8 mouse cellular contexts compared by ENCODE assay signal in genomic region chr6:28980219-28980618, GRCm38 (mm10).
DNase-seq lines count a peak whose midpoint lies in the region; ATAC-seq lines count a peak whose summit lies in the region.

No protein-coding gene starts in this region.

- no peak overlapping the region for H3K27ac ChIP-seq in heart, embryonic 13.5 days (replicated peaks)
- H3K27ac ChIP-seq in hindbrain, embryonic 10.5 days = peak overlapping the region; percentile 79

- H3K4me3 ChIP-seq in heart, embryonic 13.5 days = peak overlapping the region; percentile 61
- peak overlapping the region; percentile 67 for H3K4me3 ChIP-seq in hindbrain, embryonic 10.5 days

- no peak for ATAC-seq in heart, embryonic 13.5 days (ENCODE audit: extremely low read depth, insufficient number of reproducible peaks, low FRiP score, low TSS enrichment)

- H3K4me1 ChIP-seq in heart, embryonic 13.5 days = peaks cover 14% of the 10 kb centered on the region
- H3K4me1 ChIP-seq in hindbrain, embryonic 10.5 days (replicated peaks) = peaks cover 24% of the 10 kb centered on the region

- DNase-seq in heart, adult 18-20 months = no peak
- peak; percentile 59 for DNase-seq in cerebellum, adult 11 months
- peak; percentile 25 for DNase-seq in hindbrain, embryonic 10.5 days (ENCODE audit: low spot score)
- DNase-seq in mesoderm, embryonic 11.5 days (ENCODE audit: low read depth, low spot score) = peak; percentile 34
- DNase-seq in frontal cortex, postnatal 36 days (ENCODE audit: low spot score in 2 of 2) = no peak
- no peak for DNase-seq in urinary bladder, adult 18-20 months (ENCODE audit: low spot score in 2 of 2)
- DNase-seq in gastrocnemius, adult 18-20 months (ENCODE audit: low spot score) = no peak

- H3K9ac ChIP-seq in heart, embryonic 13.5 days = peak overlapping the region; percentile 77

- 1% methylated on average over 14 of the region's 14 CpGs for WGBS in heart, embryonic 13.5 days
- WGBS in hindbrain, embryonic 10.5 days = 2% methylated on average over 14 of the region's 14 CpGs

- no peaks in the 10 kb centered on the region for H3K9me3 ChIP-seq in heart, embryonic 13.5 days
- H3K9me3 ChIP-seq in hindbrain, embryonic 10.5 days = 0 out of 2 replicates have a peak, but pooled peaks cover 2% of the 10 kb centered on the region

- peaks cover 78% of the 10 kb centered on the region for H3K27me3 ChIP-seq in heart, embryonic 13.5 days (replicated peaks)
- H3K27me3 ChIP-seq in hindbrain, embryonic 10.5 days (ENCODE audit: insufficient read depth, poor library complexity, severe bottlenecking) = peaks cover 77% of the 10 kb centered on the region

- H3K36me3 ChIP-seq in heart, embryonic 13.5 days = no peaks in the 10 kb centered on the region
- H3K36me3 ChIP-seq in hindbrain, embryonic 10.5 days = no peaks in the 10 kb centered on the region

- H3K4me2 ChIP-seq in heart, embryonic 13.5 days = peak overlapping the region; percentile 96

Comparison
In these comparisons a context has a peak if more than half of its experiments do, and no peak if none do; other contexts are left out.
1. DNase-seq: peak in cerebellum, adult 11 months (single experiment), hindbrain, embryonic 10.5 days (single experiment) and mesoderm, embryonic 11.5 days (single experiment); none in heart, adult 18-20 months (0 of 2), frontal cortex, postnatal 36 days (0 of 2), urinary bladder, adult 18-20 months (0 of 2) and gastrocnemius, adult 18-20 months (single experiment).